Mouse (Mus musculus) layer of hippocampus, adult 2 months (tissue): ENCODE results near the gene Klra2. TPM values are rescaled to one million over a fixed set of nuclear protein-coding genes. Genes with fewer than 3 reads are reported as not detected.
A peak's percentile ranks its signal among the peaks of the same experiment; 100 is the strongest.
"Not testable (repeated sequence)": the region's sequence is repeated elsewhere in the genome, so short reads cannot be mapped to it uniquely, and the experiment has no call there.

ENCODE experiments used
- DNase-seq, 2 experiments: peaks; one replicate each; pipeline ENCODE4 v3.0.0; 2022; ENCODE audit warnings: low spot score in 2 of 2
- H3K27ac ChIP-seq: fragments of 200-600 bp; 2 replicates; pipeline ENCODE4 v1.8.1; 2022
- H3K4me3 ChIP-seq: fragments of 200-600 bp; 2 replicates; pipeline ENCODE4 v1.8.1; 2022; ENCODE audit warnings: mild to moderate bottlenecking
- CTCF ChIP-seq: fragments of 200-600 bp; conservative IDR thresholded peaks from 2 replicates; pipeline ENCODE4 v1.8.1; 2022; ENCODE audit warnings: antibody characterized with exemption, mild to moderate bottlenecking, moderate library complexity
- long read RNA-seq, 2 experiments: library from polyadenylated mRNA; stranded (forward); transcript quantifications; one replicate each; pipeline ENCODE4 v2.0.0; 2021; ENCODE audit warnings: borderline mapping rate in 2 of 2
- total RNA-seq, 2 experiments: library from RNA; stranded (reverse); gene quantifications; 2 replicates each; pipeline ENCODE4 v1.2.3; 2021

Klra2 gene
- total RNA-seq: under 1 TPM; 0.22 to 0.90 TPM
- long read RNA-seq, experiment 1: 0 reads
- long read RNA-seq, experiment 2: 0 reads

GRCm38 (mm10) chr6:131247206-131247605, at the start of gene Klra2:
Gene Klra2 (minus strand): TSS chr6:131247362.
- no peak for TF ChIP-seq CTCF
- Histone ChIP-seq H3K4me3 (no peak within 1 kb of the TSS), H3K27ac (no peak within 1 kb of the TSS)
- DNase-seq: no peak

- TF ChIP-seq CTCF: no peak
- Histone ChIP-seq H3K4me3 (no peak overlapping the region), H3K27ac (no peak overlapping the region)
- DNase-seq: no peak
Observed at GRCm38 (mm10) chr6:131294435-131295112, 47.4 kb upstream of the Klra2 start.

- H3K27ac ChIP-seq: peak overlapping the region; percentile 85
- no peak for DNase-seq
- H3K4me3 ChIP-seq: peak overlapping the region; percentile 93
- TF ChIP-seq CTCF: no peak
Observed at GRCm38 (mm10) chr6:131293916-131294315, 46.8 kb upstream of the Klra2 start.

- TF ChIP-seq CTCF: no peak
- Histone ChIP-seq H3K27ac (peak within 1 kb of the TSS; percentile 85), H3K4me3 (peak within 1 kb of the TSS; percentile 93)
- peak; percentile 77 to 88 for DNase-seq
Observed at GRCm38 (mm10) chr6:131292991-131293788, 46.0 kb upstream of the Klra2 start, which contains the start of gene Magohb. Gene Magohb (minus strand): TSS chr6:131293244.

- peak overlapping the region; percentile 85; the same call in 1 of the 2 replicates for H3K27ac ChIP-seq
- DNase-seq: peak in 1 of 2 experiments; percentile 17
Observed at GRCm38 (mm10) chr6:131292276-131292990, 45.3 kb upstream of the Klra2 start.

GRCm38 (mm10) chr6:131290430-131290829, 43.3 kb upstream of the Klra2 start:
- no peak overlapping the region for H3K27ac ChIP-seq
- no peak overlapping the region for H3K4me3 ChIP-seq
- peak in 1 of 2 experiments; percentile 27 for DNase-seq
- peak; percentile 73 for TF ChIP-seq CTCF

More at GRCm38 (mm10) chr6:131292276-131292990, 45.3 kb upstream of the Klra2 start:
- no peak for TF ChIP-seq CTCF
- peak overlapping the region; percentile 93 for H3K4me3 ChIP-seq

GRCm38 (mm10) chr6:131278160-131278559, 31.0 kb upstream of the Klra2 start:
- not testable (repeated sequence) for DNase-seq, H3K27ac ChIP-seq, H3K4me3 ChIP-seq

- Histone ChIP-seq H3K27ac (no peak overlapping the region), H3K4me3 (no peak overlapping the region)
- no peak for DNase-seq
- TF ChIP-seq CTCF: no peak
Observed at GRCm38 (mm10) chr6:131276659-131277058, 29.5 kb upstream of the Klra2 start.

- TF ChIP-seq CTCF: no peak
- H3K4me3 ChIP-seq: no peak overlapping the region
- H3K27ac ChIP-seq: no peak overlapping the region
- no peak for DNase-seq
Observed at GRCm38 (mm10) chr6:131272311-131272710, 25.1 kb upstream of the Klra2 start.

- Histone ChIP-seq H3K27ac (no peak overlapping the region), H3K4me3 (no peak overlapping the region)
- no peak for DNase-seq
- no peak for TF ChIP-seq CTCF
Observed at GRCm38 (mm10) chr6:131270312-131270711, 23.1 kb upstream of the Klra2 start.

GRCm38 (mm10) chr6:131269599-131269998, 22.4 kb upstream of the Klra2 start:
- DNase-seq: no peak
- no peak overlapping the region for H3K4me3 ChIP-seq
- TF ChIP-seq CTCF: no peak
- H3K27ac ChIP-seq: no peak overlapping the region

GRCm38 (mm10) chr6:131264175-131264574, 17.0 kb upstream of the Klra2 start:
- no peak for DNase-seq
- no peak for TF ChIP-seq CTCF

GRCm38 (mm10) chr6:131262778-131263177, 15.6 kb upstream of the Klra2 start:
- Histone ChIP-seq H3K27ac (no peak overlapping the region), H3K4me3 (no peak overlapping the region)
- no peak for TF ChIP-seq CTCF
- DNase-seq: no peak

More at GRCm38 (mm10) chr6:131264175-131264574, 17.0 kb upstream of the Klra2 start:
- no peak overlapping the region for H3K4me3 ChIP-seq
- no peak overlapping the region for H3K27ac ChIP-seq
